Mouse (Mus musculus) heart, postnatal 4 days (tissue): ENCODE data around the gene Pde7b. TPM values are rescaled to one million over a fixed set of nuclear protein-coding genes. Genes with fewer than 3 reads are reported as not detected.

Source experiments
- DNase-seq: peaks from one replicate; pipeline ENCODE4 v3.0.0; 2021
- total RNA-seq, 2 experiments: library from RNA; stranded (reverse); gene quantifications; 2 replicates each; pipeline ENCODE4 v1.2.3; 2021

Pde7b gene
- total RNA-seq, 2 experiments from 2014 or later = 26.5 to 26.8 TPM

GRCm38 (mm10) chr10:20722651-20723520, 2.0 kb downstream of the Pde7b start:
- peak; percentile 25 for DNase-seq

GRCm38 (mm10) chr10:20719201-20719600, 5.7 kb downstream of the Pde7b start:
- no peak for DNase-seq

- no peak for DNase-seq
These were observed 24.2 kb downstream of the Pde7b start for GRCm38 (mm10) chr10:20700633-20701032.

- DNase-seq = no peak
These were observed 25.0 kb downstream of the Pde7b start for GRCm38 (mm10) chr10:20699874-20700273.

- DNase-seq = no peak
These were observed 29.2 kb downstream of the Pde7b start for GRCm38 (mm10) chr10:20695637-20696036.

GRCm38 (mm10) chr10:20690002-20690401, 34.9 kb downstream of the Pde7b start:
- DNase-seq = no peak

- DNase-seq = no peak
These were observed 40.7 kb downstream of the Pde7b start for GRCm38 (mm10) chr10:20684151-20684550.

- DNase-seq = no peak
These were observed 43.9 kb downstream of the Pde7b start for GRCm38 (mm10) chr10:20680986-20681385.

- peak; percentile 73 for DNase-seq
These were observed 49.6 kb downstream of the Pde7b start for GRCm38 (mm10) chr10:20675321-20675720.

GRCm38 (mm10) chr10:20673798-20674197, 51.1 kb downstream of the Pde7b start:
- DNase-seq = peak; percentile 61

GRCm38 (mm10) chr10:20672591-20672990, 52.3 kb downstream of the Pde7b start:
- DNase-seq = no peak

- no peak for DNase-seq
These were observed 53.3 kb downstream of the Pde7b start for GRCm38 (mm10) chr10:20671621-20672020.

GRCm38 (mm10) chr10:20670541-20670940, 54.3 kb downstream of the Pde7b start:
- DNase-seq = no peak

- no peak for DNase-seq
These were observed 55.4 kb downstream of the Pde7b start for GRCm38 (mm10) chr10:20669467-20669866.

- DNase-seq = no peak
These were observed 56.3 kb downstream of the Pde7b start for GRCm38 (mm10) chr10:20668577-20668976.

- no peak for DNase-seq
These were observed 58.2 kb downstream of the Pde7b start for GRCm38 (mm10) chr10:20666655-20667054.

GRCm38 (mm10) chr10:20662951-20663350, 61.9 kb downstream of the Pde7b start:
- DNase-seq = no peak

- DNase-seq = no peak
These were observed 63.2 kb downstream of the Pde7b start for GRCm38 (mm10) chr10:20661684-20662083.

GRCm38 (mm10) chr10:20659718-20660117, 65.2 kb downstream of the Pde7b start:
- DNase-seq = no peak

- DNase-seq = peak; percentile 30
These were observed 65.6 kb downstream of the Pde7b start for GRCm38 (mm10) chr10:20659268-20659667.

GRCm38 (mm10) chr10:20658716-20659115, 66.2 kb downstream of the Pde7b start:
- no peak for DNase-seq

GRCm38 (mm10) chr10:20657316-20658081, 67.4 kb downstream of the Pde7b start:
- DNase-seq = peak; percentile 74

GRCm38 (mm10) chr10:20654590-20654989, 70.3 kb downstream of the Pde7b start:
- no peak for DNase-seq

GRCm38 (mm10) chr10:20654187-20654586, 70.7 kb downstream of the Pde7b start:
- DNase-seq = no peak
